Mouse (Mus musculus) kidney, postnatal 0 days (tissue): ENCODE data around the gene Cfap100. TPM values are rescaled to one million over a fixed set of nuclear protein-coding genes. Genes with fewer than 3 reads are reported as not detected.

Experiments used
- ATAC-seq: fragments of 200-750 bp; cut with Nextera tagmentation; replicated peaks from 2 replicates; pipeline ENCODE4 v1.8.0; 2017; ENCODE audit warnings: low read depth, moderate number of reproducible peaks, moderate TSS enrichment, moderate library complexity; ENCODE audit not compliant: low FRiP score
- DNase-seq: peaks from one replicate; pipeline ENCODE4 v3.0.0-alpha.2; 2016; ENCODE audit warnings: low spot score
- H3K27ac ChIP-seq: fragments of 300-500 bp; sonication (generic); 2 replicates; pipeline ENCODE4 v1.5.1; 2014; ENCODE audit warnings: mild to moderate bottlenecking
- H3K27me3 ChIP-seq: fragments of 300-500 bp; sonication (generic); 2 replicates; pipeline ENCODE4 v1.6.1; 2014; ENCODE audit warnings: low read length, mixed read lengths; ENCODE audit not compliant: insufficient read depth
- H3K36me3 ChIP-seq: fragments of 300-500 bp; sonication (generic); 2 replicates; pipeline ENCODE4 v1.6.1; 2014; ENCODE audit warnings: low read length, mixed read lengths; ENCODE audit not compliant: insufficient read depth
- H3K4me1 ChIP-seq: fragments of 300-500 bp; sonication (generic); replicated peaks from 2 replicates; pipeline ENCODE4 v1.6.1; 2014; ENCODE audit warnings: antibody characterized with exemption, low read length, mixed read lengths; ENCODE audit not compliant: insufficient read depth
- H3K4me2 ChIP-seq: fragments of 300-500 bp; sonication (generic); 2 replicates; pipeline ENCODE4 v1.6.1; 2014; ENCODE audit warnings: mild to moderate bottlenecking, low read length, moderate library complexity, mixed read lengths
- H3K4me3 ChIP-seq: fragments of 300-500 bp; sonication (generic); replicated peaks from 2 replicates; pipeline ENCODE4 v1.5.1; 2014; ENCODE audit warnings: low read depth, low read length
- H3K9ac ChIP-seq: fragments of 300-500 bp; sonication (generic); 2 replicates; pipeline ENCODE4 v1.6.1; 2014; ENCODE audit warnings: low read depth, low read length
- H3K9me3 ChIP-seq: fragments of 300-500 bp; sonication (generic); replicated peaks from 2 replicates; pipeline ENCODE4 v1.6.1; 2016; ENCODE audit warnings: low read length, inconsistent platforms, mixed read lengths
- CTCF ChIP-seq: IDR thresholded peaks from 2 replicates; pipeline ENCODE4 v1.5.1; 2016; ENCODE audit warnings: antibody characterized with exemption, low read depth, mild to moderate bottlenecking, moderate library complexity
- WGBS: fragments of 180-500 bp; shearing (Covaris S2); extraction: QIAGEN DNeasy Blood & Tissue Kit; methylation state at CpG from one replicate; pipeline ENCODE4 v1.1.7; 2014; 5-methylcytosine and 5-hydroxymethylcytosine counted together
- polyA plus RNA-seq: library from polyadenylated mRNA; unstranded; fragments of >200 nt; fragmentation: Nextera tagmentation; extraction: Ambion mirVana; gene quantifications from 2 replicates; pipeline ENCODE4 v1.2.1, GENCODE M21; 2015

Cfap100 gene
- polyA plus RNA-seq, 1 experiment from 2014 or later: 0.71 TPM

DNA sequence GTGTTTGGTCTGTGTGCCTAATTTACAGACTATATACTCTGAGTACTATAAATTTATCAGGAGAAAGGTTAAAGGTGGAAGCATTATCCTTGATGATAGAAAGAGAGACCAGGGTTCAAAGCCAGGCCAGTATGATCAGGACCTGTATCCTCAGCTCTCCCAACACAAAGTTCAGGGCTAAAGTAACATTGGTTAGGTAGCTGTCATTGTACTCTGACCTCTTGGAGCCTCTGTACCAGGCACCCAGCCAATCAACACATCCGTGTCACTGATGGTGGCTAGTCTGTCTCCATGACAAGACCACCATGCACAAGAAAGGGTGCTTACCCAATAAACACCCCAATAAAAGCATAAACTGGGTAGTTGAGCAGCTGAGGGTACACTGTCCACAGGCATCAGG lies 17.6 kb downstream of the Cfap100 start:
- Histone ChIP-seq H3K27ac (no peak overlapping the region), H3K9me3 (no peaks in the 10 kb centered on the region), H3K36me3 (no peaks in the 10 kb centered on the region), H3K4me1 (no peaks in the 10 kb centered on the region), H3K27me3 (no peaks in the 10 kb centered on the region), H3K4me2 (no peak overlapping the region), H3K9ac (no peak overlapping the region), H3K4me3 (no peak overlapping the region)
- DNase-seq: no peak
- no peak for TF ChIP-seq CTCF
- 83% methylated on average over 1 of the region's 1 CpGs for WGBS
- no peak for ATAC-seq

- TF ChIP-seq CTCF: no peak
- ATAC-seq: no peak
- H3K9me3 ChIP-seq: no peaks in the 10 kb centered on the region
Observed at GRCm38 (mm10) chr6:90408632-90409031, 20.0 kb downstream of the Cfap100 start.

GRCm38 (mm10) chr6:90397291-90397690 lies 31.3 kb downstream of the Cfap100 start:
- H3K36me3 ChIP-seq: peaks cover 19% of the 10 kb centered on the region
- TF ChIP-seq CTCF: no peak
- H3K4me1 ChIP-seq: no peaks in the 10 kb centered on the region
- DNase-seq (peak; percentile 5), ATAC-seq (peak; percentile 37; the same call in 1 of the 2 replicates)
- H3K4me3 ChIP-seq: no peak overlapping the region
- H3K27ac ChIP-seq: peak overlapping the region; percentile 62; the same call in 1 of the 2 replicates
- no peak overlapping the region for H3K9ac ChIP-seq
- WGBS: 71% methylated on average over 3 of the region's 3 CpGs
- H3K9me3 ChIP-seq: no peaks in the 10 kb centered on the region
- H3K4me2 ChIP-seq: no peak overlapping the region
- no peaks in the 10 kb centered on the region for H3K27me3 ChIP-seq

More at GRCm38 (mm10) chr6:90408632-90409031, 20.0 kb downstream of the Cfap100 start:
- no peak for DNase-seq
- H3K27ac ChIP-seq: no peak overlapping the region
- H3K4me3 ChIP-seq: no peak overlapping the region
- no peaks in the 10 kb centered on the region for H3K36me3 ChIP-seq
- H3K27me3 ChIP-seq: no peaks in the 10 kb centered on the region
- H3K9ac ChIP-seq: no peak overlapping the region
- no peak overlapping the region for H3K4me2 ChIP-seq
- H3K4me1 ChIP-seq: no peaks in the 10 kb centered on the region

DNA sequence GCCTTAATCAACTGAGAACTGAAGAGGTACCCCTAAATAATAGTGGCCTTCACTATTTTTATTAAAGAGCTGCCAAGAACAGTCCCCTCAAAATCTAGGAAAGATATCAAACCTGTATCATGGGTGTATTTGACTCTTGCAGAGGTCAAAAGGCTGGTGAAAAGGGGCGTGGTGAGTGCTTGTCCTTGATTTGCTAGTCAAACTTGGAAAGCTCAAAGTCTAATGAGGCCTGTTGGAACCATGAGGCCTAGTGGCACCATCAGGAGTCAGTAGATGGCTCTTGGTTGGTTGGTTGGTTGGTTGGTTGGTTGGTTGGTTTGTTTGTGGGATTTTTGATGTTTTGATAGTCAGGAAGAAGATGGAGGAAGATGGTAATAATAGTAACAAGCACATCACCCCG lies 32.8 kb downstream of the Cfap100 start:
- H3K4me3 ChIP-seq: no peak overlapping the region
- no peaks in the 10 kb centered on the region for H3K4me1 ChIP-seq
- H3K9me3 ChIP-seq: no peaks in the 10 kb centered on the region
- TF ChIP-seq CTCF: no peak
- peaks cover 27% of the 10 kb centered on the region; the same call in 1 of the 2 replicates for H3K36me3 ChIP-seq
- H3K9ac ChIP-seq: no peak overlapping the region
- no peak overlapping the region for H3K4me2 ChIP-seq
- 87% methylated on average over 2 of the region's 2 CpGs for WGBS
- DNase-seq (no peak), ATAC-seq (no peak)
- H3K27ac ChIP-seq: no peak overlapping the region
- no peaks in the 10 kb centered on the region for H3K27me3 ChIP-seq

DNA sequence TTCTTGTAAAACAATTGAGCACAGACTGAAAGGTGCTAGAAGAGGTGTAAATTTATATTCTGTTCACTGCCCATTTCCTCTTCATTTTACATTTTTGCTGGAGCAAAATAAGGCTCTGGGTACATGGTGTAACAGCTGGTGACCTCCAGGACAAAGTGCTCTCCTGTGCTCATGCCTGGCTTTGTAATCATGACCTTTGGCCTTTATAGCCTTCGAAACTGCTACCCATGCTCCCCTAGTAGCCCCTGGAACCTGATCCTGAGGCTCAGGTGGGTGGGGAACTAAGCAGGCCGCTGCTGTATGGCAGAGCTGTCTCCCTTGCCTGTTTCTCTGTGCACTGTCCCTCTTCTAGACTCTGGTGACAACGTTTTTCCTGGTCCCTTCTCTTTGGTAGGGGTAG lies 34.6 kb downstream of the Cfap100 start:
- TF ChIP-seq CTCF: no peak
- H3K27me3 ChIP-seq: no peaks in the 10 kb centered on the region
- H3K4me1 ChIP-seq: no peaks in the 10 kb centered on the region
- H3K9ac ChIP-seq: no peak overlapping the region
- peaks cover 31% of the 10 kb centered on the region; the same call in 1 of the 2 replicates for H3K36me3 ChIP-seq
- ATAC-seq: no peak
- no peaks in the 10 kb centered on the region for H3K9me3 ChIP-seq
- no peak overlapping the region for H3K4me2 ChIP-seq
- no peak for DNase-seq
- no peak overlapping the region for H3K4me3 ChIP-seq
- H3K27ac ChIP-seq: no peak overlapping the region
- WGBS: 41% methylated on average over 3 of the region's 3 CpGs

DNA sequence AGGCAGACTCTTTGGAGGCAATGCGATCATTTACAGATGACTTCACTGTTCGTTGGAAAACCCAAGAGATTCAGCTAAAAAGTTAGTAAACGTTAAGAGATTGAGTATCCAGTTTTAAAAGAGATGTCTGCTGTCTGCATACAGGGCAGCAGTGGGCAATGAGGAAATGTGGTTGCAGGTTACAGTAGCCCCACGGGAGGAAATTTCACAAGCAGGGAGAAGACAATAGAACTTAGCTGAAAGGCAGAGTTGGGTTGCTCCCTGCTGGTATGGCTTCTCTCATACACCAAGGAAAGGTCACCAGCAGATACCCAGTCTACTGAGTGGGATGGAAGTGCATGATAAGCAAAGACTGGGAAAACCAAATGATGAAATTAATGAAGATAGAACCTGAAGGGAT lies 38.0 kb downstream of the Cfap100 start:
- Histone ChIP-seq H3K27ac (no peak overlapping the region), H3K9me3 (no peaks in the 10 kb centered on the region), H3K9ac (no peak overlapping the region), H3K36me3 (peaks cover 39% of the 10 kb centered on the region), H3K4me1 (no peaks in the 10 kb centered on the region), H3K27me3 (no peaks in the 10 kb centered on the region), H3K4me2 (no peak overlapping the region), H3K4me3 (no peak overlapping the region)
- WGBS: 81% methylated on average over 4 of the region's 4 CpGs
- DNase-seq (no peak), ATAC-seq (no peak)
- no peak for TF ChIP-seq CTCF

GRCm38 (mm10) chr6:90381465-90381864 lies 47.1 kb downstream of the Cfap100 start:
- 89% methylated on average over 2 of the region's 2 CpGs for WGBS
- Histone ChIP-seq H3K36me3 (peaks cover 76% of the 10 kb centered on the region), H3K4me1 (no peaks in the 10 kb centered on the region), H3K4me3 (no peak overlapping the region), H3K4me2 (no peak overlapping the region), H3K9ac (no peak overlapping the region), H3K27me3 (no peaks in the 10 kb centered on the region), H3K27ac (no peak overlapping the region), H3K9me3 (no peaks in the 10 kb centered on the region)
- no peak for DNase-seq
- TF ChIP-seq CTCF: no peak
- no peak for ATAC-seq
